Mouse (Mus musculus): ENCODE data around the gene Slc44a5.

The Slc44a5 gene

DNA sequence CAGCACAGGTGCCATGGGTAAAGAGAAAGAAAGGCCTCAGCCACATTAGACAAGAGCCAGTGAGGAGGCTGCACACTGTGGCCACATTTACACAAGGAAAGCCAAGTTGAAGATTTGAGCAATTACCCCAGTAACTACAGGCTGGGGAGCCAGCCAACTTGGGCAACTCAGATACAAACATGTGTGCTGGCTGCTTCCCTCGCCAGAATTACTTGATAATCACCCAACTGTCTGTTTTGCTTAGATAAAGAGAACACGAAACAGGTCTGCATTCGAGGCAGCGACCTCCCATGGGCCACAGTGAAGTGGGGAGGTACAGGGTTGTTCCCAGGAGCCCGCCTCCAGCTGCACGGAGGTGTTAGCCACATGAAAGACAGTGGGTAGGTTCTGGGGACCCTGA lies 324.3 kb downstream of the Slc44a5 start:
- no peak for DNase-seq (ENCODE audit: low read depth, low spot score)

GRCm38 (mm10) chr3:154298490-154298889 lies 325.3 kb downstream of the Slc44a5 start:
- DNase-seq (ENCODE audit: low read depth, low spot score), result no peak

- DNase-seq (ENCODE audit: low read depth, low spot score), result no peak
Measured at GRCm38 (mm10) chr3:154300006-154300405, 326.8 kb downstream of the Slc44a5 start.

GRCm38 (mm10) chr3:154301102-154301501 lies 327.9 kb downstream of the Slc44a5 start:
- no peak for DNase-seq (ENCODE audit: low read depth, low spot score)

GRCm38 (mm10) chr3:154305163-154305884 lies 332.1 kb downstream of the Slc44a5 start:
- no peak for DNase-seq (ENCODE audit: low read depth, low spot score)

DNA sequence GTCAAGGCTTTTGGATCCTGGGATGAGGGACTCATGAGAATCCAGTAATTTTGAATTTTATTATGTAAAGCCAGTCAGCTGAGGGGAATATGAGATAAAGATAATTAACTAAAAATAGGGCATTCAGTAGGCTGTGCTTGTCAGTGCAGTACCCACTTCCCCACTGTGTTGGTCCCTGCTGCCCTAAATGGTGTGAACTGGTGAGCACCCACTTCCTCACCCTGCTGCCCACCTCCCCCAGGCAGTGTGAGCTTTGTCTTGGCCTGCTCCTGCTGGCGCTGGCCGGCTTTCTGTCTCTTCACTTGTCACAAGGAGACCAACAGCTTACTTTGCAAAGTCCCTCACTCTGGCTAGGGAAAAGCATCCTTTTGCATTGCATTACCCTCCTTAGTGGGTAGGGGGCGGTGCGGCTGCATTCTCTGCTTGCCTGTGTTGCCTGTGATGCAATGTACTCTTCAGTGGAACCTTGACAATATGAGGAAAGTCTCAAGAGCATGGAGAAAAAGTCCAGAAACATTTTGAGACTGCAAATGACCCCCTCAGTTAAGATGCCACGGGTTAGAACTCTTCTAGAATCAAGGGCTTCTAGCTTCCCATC lies 344.5 kb downstream of the Slc44a5 start:
- peak; percentile 5 for DNase-seq (ENCODE audit: low read depth, low spot score)

Data from A20 (cell line).